Mouse (Mus musculus) olfactory bulb, adult 2 months (tissue): ENCODE results near the gene Atf2.

Experiments
- CTCF ChIP-seq: fragments of 200-500 bp; IDR thresholded peaks from 2 replicates; pipeline ENCODE4 v1.5.1; 2012; ENCODE audit warnings: low read depth, mild to moderate bottlenecking, low read length, moderate library complexity; ENCODE audit not compliant: insufficient read depth
- POLR2A ChIP-seq: fragments of 200-500 bp; IDR thresholded peaks from 2 replicates; pipeline ENCODE4 v1.6.1; 2012; ENCODE audit warnings: mild to moderate bottlenecking, low read depth, low read length, moderate library complexity; ENCODE audit not compliant: insufficient read depth

- TF ChIP-seq CTCF (no peak), POLR2A (no peak)
Observed at GRCm38 (mm10) chr2:73932676-73933313, 40.4 kb upstream of the Atf2 start.
